Mouse (Mus musculus) lung, embryonic 14.5 days (tissue): ENCODE data around the gene 2410015M20Rik. TPM values are rescaled to one million over a fixed set of nuclear protein-coding genes. Genes with fewer than 3 reads are reported as not detected.
A peak's percentile ranks its signal among the peaks of the same experiment; 100 is the strongest.

Experiments
- ATAC-seq: fragments of 200-750 bp; cut with Nextera tagmentation; 2 replicates; pipeline ENCODE4 v1.8.0; 2017; ENCODE audit warnings: mild to moderate bottlenecking, moderate TSS enrichment, moderate library complexity; ENCODE audit not compliant: insufficient read depth
- DNase-seq: peaks from one replicate; pipeline ENCODE4 v3.0.0-alpha.2; 2015
- H3K27ac ChIP-seq: fragments of 300-500 bp; sonication (generic); 2 replicates; pipeline ENCODE4 v1.5.1; 2014; ENCODE audit warnings: low read depth, mild to moderate bottlenecking, moderate library complexity
- H3K27me3 ChIP-seq: fragments of 300-500 bp; sonication (generic); 2 replicates; pipeline ENCODE4 v1.6.1; 2014; ENCODE audit warnings: low read length, control low read depth; ENCODE audit not compliant: insufficient read depth
- H3K36me3 ChIP-seq: fragments of 300-500 bp; sonication (generic); 2 replicates; pipeline ENCODE4 v1.6.1; 2014; ENCODE audit warnings: control low read depth; ENCODE audit not compliant: insufficient read depth
- H3K4me1 ChIP-seq: fragments of 300-500 bp; sonication (generic); 2 replicates; pipeline ENCODE4 v1.6.1; 2014; ENCODE audit warnings: antibody characterized with exemption, control low read depth; ENCODE audit not compliant: insufficient read depth
- H3K4me2 ChIP-seq: fragments of 300-500 bp; sonication (generic); 2 replicates; pipeline ENCODE4 v1.6.1; 2014; ENCODE audit warnings: mild to moderate bottlenecking
- H3K4me3 ChIP-seq: fragments of 300-500 bp; sonication (generic); 2 replicates; pipeline ENCODE4 v1.5.1; 2014; ENCODE audit warnings: low read depth, low read length
- H3K9ac ChIP-seq: fragments of 300-500 bp; sonication (generic); 2 replicates; pipeline ENCODE4 v1.6.1; 2014
- H3K9me3 ChIP-seq: fragments of 300-500 bp; sonication (generic); 2 replicates; pipeline ENCODE4 v1.6.1; 2016; ENCODE audit warnings: low read depth, low read length, control low read depth
- CTCF ChIP-seq: IDR thresholded peaks from 2 replicates; pipeline ENCODE4 v1.5.1; 2016; ENCODE audit warnings: antibody characterized with exemption, low read depth
- WGBS: fragments of 180-500 bp; shearing (Covaris S2); extraction: QIAGEN DNeasy Blood & Tissue Kit; methylation state at CpG from one replicate; pipeline ENCODE4 v1.1.7; 2014; 5-methylcytosine and 5-hydroxymethylcytosine counted together
- polyA plus RNA-seq: library from polyadenylated mRNA; unstranded; fragments of >200 nt; fragmentation: Nextera tagmentation; extraction: Ambion mirVana; gene quantifications from 2 replicates; pipeline ENCODE4 v1.2.1, GENCODE M21; 2014

The 2410015M20Rik gene
- polyA plus RNA-seq, 1 experiment from 2014 or later: 201 TPM

- DNase-seq (peak; percentile 58), ATAC-seq (peak; percentile 7; the same call in 1 of the 2 replicates)
- Histone ChIP-seq H3K9ac (peak overlapping the region; percentile 79), H3K27ac (peak overlapping the region; percentile 93), H3K27me3 (no peaks in the 10 kb centered on the region), H3K9me3 (no peaks in the 10 kb centered on the region), H3K36me3 (peaks cover 67% of the 10 kb centered on the region), H3K4me3 (peak overlapping the region; percentile 90), H3K4me1 (peaks cover 4% of the 10 kb centered on the region), H3K4me2 (peak overlapping the region; percentile 89)
- WGBS: under 1% methylated on average over 60 of the region's 61 CpGs
- no peak for TF ChIP-seq CTCF
Measured at GRCm38 (mm10) chr17:56585171-56585821, 24.3 kb downstream of the 2410015M20Rik start.

GRCm38 (mm10) chr17:56584257-56585130 lies 25.1 kb downstream of the 2410015M20Rik start, which contains the start of the genes Safb2 and Safb:
Gene Safb2 (minus strand): TSS chr17:56584585.
Gene Safb (plus strand): TSS chr17:56584825.
- Histone ChIP-seq H3K27ac (peak within 1 kb of the TSS; percentile 93), H3K27me3 (no peaks in the 10 kb centered on the region), H3K4me1 (peaks cover 4% of the 10 kb centered on the region), H3K9ac (peak within 1 kb of the TSS; percentile 84), H3K9me3 (no peaks in the 10 kb centered on the region), H3K4me2 (peak within 1 kb of the TSS; percentile 89), H3K4me3 (peak within 1 kb of the TSS; percentile 90), H3K36me3 (peaks cover 67% of the 10 kb centered on the region)
- peak; percentile 100 for DNase-seq
- TF ChIP-seq CTCF: peak; percentile 20; the same call in 1 of the 2 replicates
- ATAC-seq: peak; percentile 96
- WGBS: under 1% methylated on average over 92 of the region's 101 CpGs

DNA sequence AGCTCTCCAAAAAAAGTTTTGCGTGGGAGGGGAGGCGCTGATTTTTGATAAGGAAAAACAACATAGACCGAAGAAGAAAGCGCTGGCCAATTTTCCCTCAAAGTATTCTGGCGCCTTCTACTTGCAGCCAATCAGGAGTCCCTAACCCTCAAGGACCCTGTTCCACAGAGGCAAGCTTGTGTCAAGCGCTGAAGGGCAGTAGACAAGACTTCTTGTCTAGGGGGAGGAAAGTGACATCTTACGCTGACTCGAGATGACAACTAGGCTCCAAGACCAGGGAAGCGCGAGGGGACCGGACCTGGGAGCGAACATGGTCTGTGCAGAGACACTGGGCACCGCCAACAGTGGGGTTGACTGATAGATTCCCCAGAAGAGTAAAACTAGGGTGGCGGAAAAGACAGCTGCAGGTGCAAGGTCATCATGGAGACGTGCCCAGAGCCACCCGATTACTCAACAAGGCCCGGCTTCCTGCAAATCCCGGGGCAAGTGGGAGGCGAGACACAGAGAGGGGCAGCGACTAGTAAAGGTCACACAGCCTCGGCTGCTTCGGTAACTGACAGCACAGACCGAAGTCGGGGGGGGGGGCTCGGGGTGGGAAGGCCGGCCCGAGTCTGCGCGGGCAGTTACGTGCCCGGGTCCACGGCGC lies 25.8 kb downstream of the 2410015M20Rik start:
- H3K9ac ChIP-seq: peak overlapping the region; percentile 84
- ATAC-seq (peak; percentile 0; the same call in 1 of the 2 replicates), DNase-seq (peak; percentile 47)
- peak overlapping the region; percentile 93 for H3K27ac ChIP-seq
- H3K27me3 ChIP-seq: no peaks in the 10 kb centered on the region
- no peak for TF ChIP-seq CTCF
- peaks cover 67% of the 10 kb centered on the region for H3K36me3 ChIP-seq
- H3K4me3 ChIP-seq: peak overlapping the region; percentile 88
- H3K9me3 ChIP-seq: no peaks in the 10 kb centered on the region
- under 1% methylated on average over 33 of the region's 33 CpGs for WGBS
- peaks cover 4% of the 10 kb centered on the region for H3K4me1 ChIP-seq
- peak overlapping the region; percentile 81 for H3K4me2 ChIP-seq

GRCm38 (mm10) chr17:56583071-56583470 lies 26.5 kb downstream of the 2410015M20Rik start:
- Histone ChIP-seq H3K36me3 (peaks cover 67% of the 10 kb centered on the region), H3K4me3 (peak overlapping the region; percentile 88), H3K27me3 (no peaks in the 10 kb centered on the region), H3K9me3 (no peaks in the 10 kb centered on the region), H3K4me1 (peaks cover 4% of the 10 kb centered on the region), H3K9ac (peak overlapping the region; percentile 84), H3K4me2 (peak overlapping the region; percentile 81), H3K27ac (no peak overlapping the region)
- WGBS: 75% methylated on average over 1 of the region's 1 CpGs
- no peak for TF ChIP-seq CTCF
- DNase-seq (no peak), ATAC-seq (no peak)

DNA sequence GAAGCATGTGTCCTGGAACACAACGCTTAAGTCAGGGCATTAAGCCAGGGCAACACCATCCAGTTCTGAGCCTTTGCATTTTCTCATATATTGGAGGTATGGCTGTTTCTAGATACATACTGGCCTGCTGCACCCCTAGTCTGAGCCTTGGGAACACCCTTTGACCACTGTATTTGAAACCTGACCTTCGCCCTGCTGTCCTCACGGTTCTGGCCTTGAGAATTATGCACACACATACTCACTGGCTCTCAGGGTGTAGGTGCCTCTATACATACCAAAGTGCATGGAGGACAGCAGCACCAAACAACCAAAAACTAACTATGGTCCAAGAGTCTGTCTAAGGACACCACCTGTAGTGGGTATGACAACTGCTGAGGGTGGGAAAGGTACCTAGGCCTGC lies 36.6 kb downstream of the 2410015M20Rik start:
- Histone ChIP-seq H3K4me3 (no peak overlapping the region), H3K27ac (no peak overlapping the region), H3K4me1 (no peaks in the 10 kb centered on the region), H3K4me2 (no peak overlapping the region), H3K9ac (no peak overlapping the region), H3K9me3 (no peaks in the 10 kb centered on the region), H3K36me3 (peaks cover 96% of the 10 kb centered on the region), H3K27me3 (no peaks in the 10 kb centered on the region)
- WGBS: 86% methylated on average over 3 of the region's 3 CpGs
- ATAC-seq: no peak
- DNase-seq: no peak
- no peak for TF ChIP-seq CTCF

GRCm38 (mm10) chr17:56572154-56572553 lies 37.4 kb downstream of the 2410015M20Rik start:
- WGBS: 84% methylated on average over 1 of the region's 1 CpGs
- H3K9ac ChIP-seq: no peak overlapping the region

More at GRCm38 (mm10) chr17:56572154-56572553, 37.4 kb downstream of the 2410015M20Rik start:
- TF ChIP-seq CTCF: no peak
- H3K4me3 ChIP-seq: no peak overlapping the region
- no peak for DNase-seq
- no peaks in the 10 kb centered on the region for H3K4me1 ChIP-seq
- H3K27ac ChIP-seq: no peak overlapping the region
- peaks cover 96% of the 10 kb centered on the region for H3K36me3 ChIP-seq
- no peak overlapping the region for H3K4me2 ChIP-seq
- no peaks in the 10 kb centered on the region for H3K9me3 ChIP-seq
- ATAC-seq: no peak
- H3K27me3 ChIP-seq: no peaks in the 10 kb centered on the region
